Mouse (Mus musculus): ENCODE measurements at regions not wholly inside any gene's neighbourhood (a gene's known extent, or its start where the extent isn't known, plus 50 kb on each side); places are given as distances from the start of the nearest gene placed in this dataset.

DNA sequence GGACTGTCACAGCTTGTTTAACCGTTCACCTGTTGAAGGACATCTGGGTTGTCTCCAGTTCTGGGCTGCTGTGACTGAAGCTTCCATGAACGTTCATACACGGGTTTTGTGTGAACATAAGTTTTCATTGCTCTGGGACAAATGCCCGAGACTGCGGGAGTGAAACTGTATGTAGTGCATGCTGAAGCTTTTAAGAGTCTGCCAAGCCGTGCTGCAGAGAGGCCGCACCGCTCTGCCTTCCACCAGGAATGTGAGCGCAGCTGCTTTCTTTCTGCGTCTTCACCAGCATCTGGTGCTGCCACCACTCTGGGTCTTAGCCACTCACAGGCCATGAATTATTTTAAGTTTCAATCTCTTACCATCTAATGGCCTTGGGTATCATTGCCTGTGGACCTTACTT, 232.8 kb downstream of the Tgfb2 start:
- no peak for TF ChIP-seq CTCF (IDR thresholded peaks at IDR 0.05; ENCODE audit: low read depth)
- no peak for TF ChIP-seq EP300 (optimal IDR thresholded peaks at IDR 0.05)
